Mouse (Mus musculus) spleen, adult 18-20 months (tissue): ENCODE measurements around the gene Scap.
A peak's percentile ranks its signal among the peaks of the same experiment; 100 is the strongest.
"Not testable (repeated sequence)": the region's sequence is repeated elsewhere in the genome, so short reads cannot be mapped to it uniquely, and the experiment has no call there.

Experiments
- DNase-seq, 2 experiments: peaks; one replicate each; pipeline ENCODE4 v3.0.0; 2022; ENCODE audit warnings: mixed read lengths in 2 of 2

Scap gene

GRCm38 (mm10) chr9:110384369-110384929, 51.4 kb downstream of the Scap start:
- DNase-seq: no peak

DNA sequence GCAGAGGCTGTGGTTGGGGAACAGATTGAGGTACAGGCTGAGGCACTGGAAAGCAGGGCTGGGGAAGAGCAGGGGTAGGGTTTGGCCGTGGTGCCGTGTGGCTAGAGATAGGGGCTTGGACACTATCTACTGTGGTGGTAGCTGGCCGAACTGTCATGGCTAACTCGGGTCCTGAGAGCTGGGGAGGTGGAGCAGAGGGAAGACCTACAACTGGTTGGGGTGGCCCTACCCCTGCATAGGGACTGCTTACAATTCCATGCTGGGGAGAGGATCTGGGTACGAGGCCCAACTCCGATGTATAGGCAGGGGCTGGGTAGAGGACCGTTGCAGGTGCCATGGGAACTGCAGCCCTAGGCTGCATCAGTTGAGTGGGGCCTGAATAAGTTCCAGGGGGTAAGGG, 54.9 kb downstream of the Scap start:
- DNase-seq: no peak

DNA sequence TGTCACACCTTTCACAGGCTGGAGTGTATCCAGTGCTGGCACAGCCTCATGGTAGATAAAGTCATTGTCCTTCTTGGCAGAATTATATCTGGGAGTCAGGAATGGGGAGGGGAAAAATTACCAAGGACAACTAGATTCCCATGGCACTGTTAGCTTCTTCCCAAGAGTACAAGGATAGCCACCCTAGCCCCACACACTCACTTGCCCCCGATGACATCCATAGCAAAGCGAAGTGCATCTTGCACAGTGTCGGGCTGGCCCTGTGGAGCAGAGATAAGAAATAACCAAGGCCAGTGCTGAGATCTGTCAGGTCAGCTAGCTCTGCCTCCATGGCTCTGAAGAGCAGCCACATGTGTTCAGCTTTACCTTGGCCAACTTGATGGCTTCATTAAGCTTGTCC, 57.8 kb downstream of the Scap start:
- DNase-seq: no peak

GRCm38 (mm10) chr9:110393295-110393694, 60.2 kb downstream of the Scap start:
- no peak for DNase-seq

DNA sequence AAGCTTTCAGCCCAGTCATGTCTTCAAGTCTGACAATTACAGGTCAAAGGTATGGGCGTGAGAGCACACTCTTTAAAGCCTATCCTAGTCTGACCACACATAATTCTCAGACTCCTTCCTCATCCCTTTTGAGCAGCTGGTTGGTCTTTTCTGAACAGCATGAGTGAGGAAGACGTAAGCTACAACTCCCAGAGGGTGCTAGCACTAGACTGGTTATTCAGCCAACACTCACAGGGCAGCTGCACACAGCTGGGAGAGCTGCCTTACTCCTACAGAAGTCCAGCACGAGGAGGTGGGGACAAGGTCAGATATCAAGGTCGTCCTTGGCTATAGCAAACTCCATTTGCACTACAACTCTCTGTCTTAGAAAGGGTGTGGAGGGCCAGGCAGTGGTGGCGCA, 67.6 kb downstream of the Scap start:
- no peak for DNase-seq

DNA sequence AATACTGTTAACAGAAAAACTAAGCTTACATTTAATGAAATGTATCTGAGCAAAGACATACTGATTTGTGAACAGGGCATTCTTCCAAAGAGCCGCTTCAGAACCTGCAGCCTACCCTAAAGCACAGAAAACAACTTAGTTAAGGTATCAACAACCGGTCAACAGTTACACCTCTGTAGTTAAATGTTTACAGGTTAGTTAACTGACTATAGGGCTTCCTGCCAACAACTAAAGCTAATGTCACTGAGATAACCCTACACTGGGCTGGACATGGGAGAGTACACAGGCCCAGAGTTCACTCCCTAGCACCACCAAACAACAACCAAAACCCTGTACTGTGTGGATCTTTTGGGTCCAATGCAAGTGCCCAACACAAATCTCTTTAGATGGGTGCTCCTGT, 69.6 kb downstream of the Scap start:
- no peak for DNase-seq

DNA sequence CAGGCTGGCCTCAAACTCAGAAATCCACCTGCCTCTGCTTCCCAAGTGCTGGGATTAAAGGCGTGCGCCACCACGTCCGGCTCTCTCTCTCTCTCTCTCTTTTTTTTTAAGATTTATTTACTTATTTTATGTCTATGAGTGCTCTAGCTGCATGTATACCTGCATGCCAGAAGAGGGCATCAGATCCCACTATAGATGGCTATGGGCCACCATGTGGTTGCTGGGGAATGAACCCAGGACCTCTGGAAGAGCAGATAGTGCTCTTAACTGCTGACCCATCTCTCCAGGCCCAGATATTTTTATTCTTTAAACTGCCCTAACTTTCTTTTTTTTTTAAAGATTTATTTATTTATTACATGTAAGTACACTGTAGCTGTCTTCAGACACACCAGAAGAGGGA, 70.2 kb downstream of the Scap start:
- DNase-seq: not testable (repeated sequence)

DNA sequence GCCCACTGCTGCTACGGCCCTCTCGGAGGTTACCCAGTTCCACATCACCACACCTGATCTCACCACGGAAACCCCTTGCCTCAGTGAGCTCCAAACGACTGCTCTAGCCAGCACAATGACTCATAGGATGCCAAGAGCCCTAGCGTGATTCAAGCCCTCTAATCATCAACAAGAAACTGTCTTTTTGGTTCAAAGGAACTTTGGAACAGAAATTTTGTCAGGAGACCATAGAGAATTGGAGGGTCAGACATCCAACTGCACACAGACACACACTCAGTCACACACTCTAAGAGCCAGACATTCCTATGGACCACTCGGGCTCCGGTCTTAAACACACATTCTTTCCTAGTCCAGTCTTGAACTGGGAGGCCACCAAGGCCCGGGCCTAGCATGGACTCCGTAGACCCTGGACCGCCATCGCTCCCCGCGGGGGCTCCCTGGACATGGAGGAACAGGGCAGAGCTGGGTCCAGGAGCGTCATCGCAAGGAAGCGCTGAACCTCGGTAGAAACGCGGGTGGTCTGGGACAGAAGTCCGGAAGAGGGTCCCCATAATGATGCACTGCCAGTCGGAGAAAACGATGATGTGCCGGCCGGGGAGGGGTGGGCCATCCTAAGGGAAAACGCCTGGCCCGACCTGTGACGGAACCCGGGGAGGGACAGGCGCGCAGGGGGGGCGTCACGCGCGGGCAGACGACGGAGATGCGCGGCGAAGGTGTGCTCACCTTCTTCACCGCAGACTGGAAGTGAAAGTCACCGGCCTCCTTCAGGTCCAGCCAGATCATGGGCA, 74.4 kb downstream of the Scap start:
- no peak for DNase-seq

- peak; percentile 91 to 93 for DNase-seq
Observed at GRCm38 (mm10) chr9:110408099-110408773, 75.1 kb downstream of the Scap start, which contains the start of gene Ptpn23. Gene Ptpn23 (minus strand): TSS chr9:110408213.

DNA sequence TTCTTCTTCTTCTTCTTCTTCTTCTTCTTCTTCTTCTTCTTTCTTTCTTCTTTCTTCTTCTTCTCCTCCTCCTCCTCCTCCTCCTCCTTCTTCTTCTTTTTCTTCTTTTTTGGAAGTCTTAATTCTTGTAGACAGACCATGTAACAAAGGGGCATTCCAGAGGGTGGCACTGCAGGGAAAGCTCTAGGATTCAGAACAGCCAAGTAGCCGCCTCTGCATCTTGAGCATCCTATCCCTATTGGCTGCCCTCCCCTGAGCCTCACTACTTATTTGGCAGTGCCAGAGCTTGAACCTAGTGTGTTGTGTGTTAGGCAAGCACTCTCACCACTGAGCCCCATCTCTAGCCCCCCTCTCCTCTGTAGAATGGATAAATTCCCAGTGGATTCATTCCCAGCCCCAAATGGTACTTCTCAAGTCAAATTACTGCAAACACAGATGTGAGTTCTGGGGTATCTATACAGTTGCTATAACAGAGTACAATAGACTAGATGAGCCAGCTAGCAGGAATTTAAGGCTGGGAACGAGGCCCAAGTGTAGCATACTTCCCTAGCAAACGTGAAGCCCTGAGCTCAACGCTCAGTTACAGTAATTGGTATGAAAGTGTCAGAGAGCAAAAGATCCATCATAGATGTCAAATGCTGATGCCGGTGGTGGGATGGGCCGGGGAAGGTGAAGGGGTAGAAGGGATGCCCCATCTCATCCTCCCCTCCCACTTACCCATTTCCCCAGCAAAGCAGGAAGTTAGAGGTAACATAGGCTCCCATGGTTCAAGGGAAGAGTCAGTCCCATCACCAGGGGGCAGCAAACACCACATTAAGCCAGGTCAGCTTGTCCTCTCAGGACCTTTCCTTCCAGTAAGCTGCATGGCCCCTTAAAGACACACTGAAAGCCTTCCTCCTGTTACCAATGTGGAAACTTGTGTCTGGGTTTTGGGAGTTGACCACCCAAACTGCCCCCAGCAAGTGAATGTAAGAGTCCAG, 78.1 kb downstream of the Scap start:
- DNase-seq: peak; percentile 70 to 88

- DNase-seq: no peak
Observed at GRCm38 (mm10) chr9:110412926-110413325, 79.8 kb downstream of the Scap start.

- DNase-seq: peak in 1 of 2 experiments; percentile 22
Observed at GRCm38 (mm10) chr9:110413785-110414184, 80.7 kb downstream of the Scap start.

- no peak for DNase-seq
Observed at GRCm38 (mm10) chr9:110419511-110420112, 86.5 kb downstream of the Scap start, which contains the start of gene Ngp. Gene Ngp (plus strand): TSS chr9:110419747.

DNA sequence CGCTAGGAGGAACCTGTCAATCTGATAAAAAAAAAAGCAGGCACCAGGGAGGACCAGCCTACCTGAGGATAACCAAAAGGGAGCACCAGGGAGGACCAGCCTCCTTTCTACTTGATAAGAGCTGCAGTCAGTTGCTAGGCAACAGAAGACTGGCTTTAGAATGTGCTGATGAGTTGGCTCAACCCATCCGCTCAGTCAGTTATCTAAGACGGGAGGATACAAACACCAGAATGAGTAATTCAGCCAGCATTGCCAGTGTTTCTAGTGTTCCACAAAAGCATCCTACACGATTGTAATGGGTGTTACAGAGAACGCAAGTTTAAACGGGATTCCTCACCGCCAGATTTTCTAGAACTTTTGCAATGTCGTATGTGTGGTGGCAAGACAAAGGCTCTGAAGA, 98.2 kb downstream of the Scap start:
- DNase-seq: no peak

DNA sequence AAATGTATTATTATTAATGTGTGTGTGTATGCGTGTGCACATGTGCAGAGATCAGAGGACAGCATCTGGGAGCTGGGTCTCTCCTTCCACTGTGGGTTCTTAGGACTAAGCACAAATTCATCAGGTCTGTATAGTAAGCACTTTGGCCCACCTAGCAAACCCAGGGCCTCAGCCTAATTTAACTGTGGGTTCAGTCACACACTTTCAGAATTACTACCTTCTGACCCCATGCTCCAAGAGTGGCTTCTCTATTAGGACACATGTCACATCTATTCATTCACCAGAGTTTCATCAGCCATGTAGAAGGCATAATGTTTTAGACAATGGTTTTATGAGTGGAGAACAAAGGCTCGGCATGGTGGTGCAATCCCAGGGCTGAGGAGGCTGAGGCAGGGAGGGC, 100.0 kb downstream of the Scap start:
- no peak for DNase-seq
